Mouse (Mus musculus): ENCODE measurements around the gene A830031A19Rik.

The A830031A19Rik gene

DNA sequence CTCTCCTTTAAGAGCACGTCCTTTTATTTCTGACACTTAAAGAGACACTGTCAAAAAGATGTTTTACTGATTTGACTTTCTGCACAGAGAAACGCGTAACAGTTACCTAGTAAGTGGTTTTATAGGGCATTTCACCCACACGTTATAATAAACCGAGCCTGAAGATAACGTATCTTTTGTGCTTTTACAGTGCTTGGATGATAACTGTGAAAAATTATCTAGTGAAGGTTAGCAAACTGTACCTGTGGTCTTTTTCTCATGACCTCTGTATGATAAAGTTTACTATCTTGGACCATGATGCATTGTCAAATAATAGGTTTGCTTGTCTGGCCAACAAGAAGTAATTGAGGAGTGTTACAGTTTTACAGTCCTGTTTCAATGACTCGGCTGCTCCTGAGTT lies 74.2 kb downstream of the A830031A19Rik start:
- no peak for DNase-seq
